Mouse (Mus musculus): ENCODE measurements around the gene Ldb3. TPM values are rescaled to one million over a fixed set of nuclear protein-coding genes. Genes with fewer than 3 reads are reported as not detected.

Ldb3 gene
- polyA plus RNA-seq, 1 experiment from 2014 or later: 1.2 TPM

DNA sequence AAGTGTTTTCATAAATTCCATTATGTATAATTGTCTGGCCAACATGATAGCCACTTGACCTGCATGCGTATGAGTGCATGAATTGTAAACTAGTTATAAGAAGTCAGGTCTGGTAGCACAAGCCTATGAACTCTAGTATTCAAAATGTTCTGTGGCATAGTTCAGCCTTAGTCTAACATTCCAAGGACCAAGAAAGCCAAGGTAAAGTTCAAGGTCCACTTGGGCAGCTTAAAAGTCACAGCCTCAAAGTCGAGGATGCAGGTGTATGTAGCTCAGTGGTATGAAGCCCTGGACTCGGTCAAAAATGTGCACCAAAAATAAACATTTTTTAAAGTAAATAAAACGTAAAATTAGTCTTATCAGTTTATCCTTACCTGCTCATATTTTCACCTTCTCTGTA, 75.9 kb downstream of the Ldb3 start:
- Histone ChIP-seq H3K9ac (ENCODE audit: low read depth, low read length) (no peak overlapping the region), H3K9me3 (ENCODE audit: control insufficient read depth, low read length) (no peaks in the 10 kb centered on the region), H3K27ac (ENCODE audit: low read depth, low read length) (no peak overlapping the region), H3K4me2 (ENCODE audit: low read length) (no peak overlapping the region), H3K27me3 (replicated peaks; ENCODE audit: control insufficient read depth, insufficient read depth, low read length) (no peaks in the 10 kb centered on the region), H3K4me1 (ENCODE audit: control insufficient read depth, insufficient read depth, low read depth, low read length) (peaks cover 4% of the 10 kb centered on the region), H3K36me3 (ENCODE audit: control insufficient read depth, insufficient read depth, low read length) (no peaks in the 10 kb centered on the region), H3K4me3 (ENCODE audit: low read length) (no peak overlapping the region)
- no peak for ATAC-seq
- 90% methylated on average over 4 of the region's 4 CpGs for WGBS

DNA sequence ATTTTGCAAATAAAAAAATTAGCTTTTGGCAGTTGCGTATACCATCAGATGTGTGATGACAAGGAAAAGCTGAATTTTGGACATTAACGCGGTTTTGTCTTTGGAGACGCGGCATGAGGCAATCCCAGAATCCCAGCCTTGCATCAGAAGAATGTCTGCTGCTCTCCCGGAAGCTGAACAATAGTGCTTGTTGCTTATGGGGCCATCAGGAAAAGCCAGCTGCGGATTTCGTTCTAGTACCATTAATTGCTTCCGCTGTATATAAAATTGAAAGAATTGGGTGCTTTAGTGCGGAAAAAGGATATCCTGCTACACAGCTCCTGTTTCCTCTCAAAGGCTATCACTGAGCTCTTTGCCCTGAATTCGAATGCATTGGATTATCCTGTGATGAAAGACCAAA, 76.6 kb downstream of the Ldb3 start:
- no peak overlapping the region for H3K27ac ChIP-seq (ENCODE audit: low read depth, low read length)
- no peak overlapping the region for H3K4me2 ChIP-seq (ENCODE audit: low read length)
- H3K4me1 ChIP-seq (ENCODE audit: control insufficient read depth, insufficient read depth, low read depth, low read length): peaks cover 4% of the 10 kb centered on the region
- no peak overlapping the region for H3K4me3 ChIP-seq (ENCODE audit: low read length)
- no peak for ATAC-seq
- H3K9me3 ChIP-seq (ENCODE audit: control insufficient read depth, low read length): no peaks in the 10 kb centered on the region
- 75% methylated on average over 11 of the region's 11 CpGs for WGBS
- H3K36me3 ChIP-seq (ENCODE audit: control insufficient read depth, insufficient read depth, low read length): no peaks in the 10 kb centered on the region
- H3K27me3 ChIP-seq (replicated peaks; ENCODE audit: control insufficient read depth, insufficient read depth, low read length): no peaks in the 10 kb centered on the region
- H3K9ac ChIP-seq (ENCODE audit: low read depth, low read length): no peak overlapping the region

DNA sequence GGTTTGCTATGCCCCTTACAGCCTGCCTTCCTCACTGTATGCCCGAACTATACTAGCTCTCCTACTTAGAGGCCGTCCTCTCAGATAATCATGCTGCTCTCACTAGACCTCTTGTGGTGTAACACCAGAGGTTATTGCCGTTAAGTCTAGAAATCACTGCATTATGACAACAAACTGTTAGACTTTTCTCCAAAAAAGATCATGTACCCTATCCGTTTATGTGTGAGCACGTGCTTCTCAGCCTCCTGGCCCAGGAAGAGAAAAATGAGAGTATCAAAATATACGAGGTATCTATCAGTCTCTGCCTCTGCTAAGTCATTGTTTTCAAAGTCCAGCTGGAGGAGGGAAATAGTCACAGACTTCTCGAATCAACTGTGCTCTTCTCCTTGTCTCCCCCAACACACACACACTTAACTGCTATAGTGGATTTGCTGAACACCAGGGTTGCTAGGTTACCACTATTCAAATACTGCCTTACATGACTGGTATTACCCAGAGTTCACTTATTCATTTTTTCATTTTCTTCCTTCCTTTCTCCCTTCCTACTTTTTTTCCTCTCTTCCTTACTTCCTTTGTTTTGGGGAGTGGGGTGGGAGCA, 79.5 kb downstream of the Ldb3 start:
- WGBS: 43% methylated on average over 7 of the region's 7 CpGs
- no peaks in the 10 kb centered on the region for H3K36me3 ChIP-seq (ENCODE audit: control insufficient read depth, insufficient read depth, low read length)
- no peak overlapping the region for H3K27ac ChIP-seq (ENCODE audit: low read depth, low read length)
- H3K27me3 ChIP-seq (replicated peaks; ENCODE audit: control insufficient read depth, insufficient read depth, low read length): no peaks in the 10 kb centered on the region
- no peak for ATAC-seq
- no peaks in the 10 kb centered on the region for H3K9me3 ChIP-seq (ENCODE audit: control insufficient read depth, low read length)
- no peak overlapping the region for H3K9ac ChIP-seq (ENCODE audit: low read depth, low read length)
- H3K4me3 ChIP-seq (ENCODE audit: low read length): no peak overlapping the region
- no peak overlapping the region for H3K4me2 ChIP-seq (ENCODE audit: low read length)
- peaks cover 4% of the 10 kb centered on the region for H3K4me1 ChIP-seq (ENCODE audit: control insufficient read depth, insufficient read depth, low read depth, low read length)

DNA sequence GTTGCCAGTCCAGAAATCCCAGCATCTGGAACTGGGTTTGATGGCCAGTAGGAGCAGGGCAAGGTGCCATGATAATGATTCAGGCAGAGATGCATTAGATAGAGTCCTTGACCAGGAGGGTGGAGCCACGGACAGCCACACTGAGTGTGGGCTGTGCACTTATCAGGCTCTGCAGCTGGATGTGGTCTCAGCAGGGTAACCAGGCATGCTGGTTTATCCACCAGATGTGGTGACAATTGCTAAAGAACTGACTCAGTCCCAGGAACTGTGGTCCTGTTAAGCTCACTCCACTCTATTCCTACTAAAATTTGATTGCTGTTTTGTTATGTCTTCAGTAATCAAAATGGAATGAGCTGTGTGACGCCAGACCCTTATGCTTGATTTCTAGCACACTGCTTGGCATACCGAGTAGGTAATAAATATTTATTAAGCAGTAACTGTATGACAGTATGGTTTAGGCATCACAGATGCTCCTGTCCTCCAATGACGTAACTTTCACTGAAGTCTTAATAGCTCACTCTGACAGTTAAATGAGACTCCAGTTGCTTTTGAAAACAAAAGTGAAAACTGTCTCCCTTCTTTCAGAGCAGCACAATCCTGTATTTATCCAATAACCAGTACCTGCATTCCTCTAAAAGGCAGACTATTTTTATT, 80.2 kb downstream of the Ldb3 start:
- Histone ChIP-seq H3K4me2 (ENCODE audit: low read length) (no peak overlapping the region), H3K4me3 (ENCODE audit: low read length) (no peak overlapping the region), H3K36me3 (ENCODE audit: control insufficient read depth, insufficient read depth, low read length) (no peaks in the 10 kb centered on the region), H3K9me3 (ENCODE audit: control insufficient read depth, low read length) (no peaks in the 10 kb centered on the region), H3K27ac (ENCODE audit: low read depth, low read length) (no peak overlapping the region), H3K27me3 (replicated peaks; ENCODE audit: control insufficient read depth, insufficient read depth, low read length) (no peaks in the 10 kb centered on the region), H3K4me1 (ENCODE audit: control insufficient read depth, insufficient read depth, low read depth, low read length) (peaks cover 4% of the 10 kb centered on the region), H3K9ac (ENCODE audit: low read depth, low read length) (no peak overlapping the region)
- 28% methylated on average over 4 of the region's 4 CpGs for WGBS
- ATAC-seq: no peak

DNA sequence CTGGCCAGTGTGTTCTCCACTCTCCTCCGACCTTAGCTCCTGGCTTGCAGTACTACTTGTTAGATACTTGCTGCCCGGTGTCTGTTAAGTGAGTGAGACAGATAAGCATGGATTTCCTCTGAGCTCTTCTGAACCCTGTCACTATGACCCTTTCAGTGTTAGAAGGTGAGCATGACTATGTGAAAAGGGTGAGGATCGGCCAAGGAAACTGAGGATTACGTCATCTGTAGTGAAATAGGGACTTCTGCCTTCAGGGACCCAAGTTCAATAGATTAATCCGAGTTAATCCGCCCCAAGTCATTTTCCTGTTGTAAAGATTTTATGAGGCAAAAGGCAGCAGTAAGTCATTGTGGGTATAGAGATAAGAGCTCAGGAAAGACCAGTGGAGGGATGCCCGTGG, 83.2 kb downstream of the Ldb3 start:
- H3K4me2 ChIP-seq (ENCODE audit: low read length): no peak overlapping the region
- WGBS: 83% methylated on average over 7 of the region's 7 CpGs
- H3K9me3 ChIP-seq (ENCODE audit: control insufficient read depth, low read length): no peaks in the 10 kb centered on the region
- no peak overlapping the region for H3K9ac ChIP-seq (ENCODE audit: low read depth, low read length)
- no peak overlapping the region for H3K27ac ChIP-seq (ENCODE audit: low read depth, low read length)
- H3K36me3 ChIP-seq (ENCODE audit: control insufficient read depth, insufficient read depth, low read length): no peaks in the 10 kb centered on the region
- no peak overlapping the region for H3K4me3 ChIP-seq (ENCODE audit: low read length)
- H3K27me3 ChIP-seq (replicated peaks; ENCODE audit: control insufficient read depth, insufficient read depth, low read length): no peaks in the 10 kb centered on the region
- peaks cover 10% of the 10 kb centered on the region for H3K4me1 ChIP-seq (ENCODE audit: control insufficient read depth, insufficient read depth, low read depth, low read length)
- ATAC-seq: no peak

DNA sequence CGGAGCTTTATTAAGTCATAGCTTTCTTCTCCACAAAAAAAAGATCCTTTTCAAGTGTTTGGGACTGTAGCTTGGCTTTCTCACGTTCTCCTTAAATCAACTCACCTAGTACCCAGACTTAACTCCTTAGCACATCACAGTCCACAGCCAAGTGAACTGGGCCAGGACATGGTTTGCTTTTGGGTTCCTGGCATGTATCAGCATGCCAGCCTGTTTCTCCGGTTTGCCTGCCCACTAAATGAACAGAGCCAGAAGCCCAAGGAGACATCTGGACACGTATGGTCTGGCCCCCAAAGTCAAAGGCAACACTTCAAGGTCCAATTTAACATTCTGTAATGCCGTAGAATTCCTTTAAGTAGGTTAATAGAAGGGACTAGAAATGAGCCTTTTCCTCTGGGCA, 84.1 kb downstream of the Ldb3 start:
- Histone ChIP-seq H3K4me2 (ENCODE audit: low read length) (no peak overlapping the region), H3K9ac (ENCODE audit: low read depth, low read length) (no peak overlapping the region), H3K27ac (ENCODE audit: low read depth, low read length) (no peak overlapping the region), H3K4me1 (ENCODE audit: control insufficient read depth, insufficient read depth, low read depth, low read length) (peaks cover 19% of the 10 kb centered on the region), H3K36me3 (ENCODE audit: control insufficient read depth, insufficient read depth, low read length) (no peaks in the 10 kb centered on the region), H3K4me3 (ENCODE audit: low read length) (no peak overlapping the region), H3K9me3 (ENCODE audit: control insufficient read depth, low read length) (no peaks in the 10 kb centered on the region), H3K27me3 (replicated peaks; ENCODE audit: control insufficient read depth, insufficient read depth, low read length) (no peaks in the 10 kb centered on the region)
- no peak for ATAC-seq
- WGBS: 83% methylated on average over 5 of the region's 5 CpGs

DNA sequence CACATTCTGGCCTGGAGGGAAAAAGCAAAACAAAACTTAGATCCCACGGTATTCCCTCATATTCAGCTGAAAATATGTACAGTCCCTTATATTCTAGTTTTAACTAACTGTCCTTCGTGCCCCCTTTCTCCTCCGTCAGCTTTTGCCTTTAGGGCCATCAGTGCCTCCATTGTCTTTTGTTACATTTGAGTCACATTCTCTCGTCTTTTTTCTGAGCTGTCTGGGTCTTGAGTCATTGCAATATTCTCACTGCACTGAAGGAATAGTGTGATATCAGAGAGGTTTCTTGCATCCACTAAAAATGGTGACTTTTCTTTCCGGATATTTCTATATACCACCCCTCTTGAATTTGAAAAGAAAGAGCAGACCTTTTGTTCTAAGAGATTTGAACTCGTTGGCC, 84.7 kb downstream of the Ldb3 start:
- H3K9ac ChIP-seq (ENCODE audit: low read depth, low read length): no peak overlapping the region

DNA sequence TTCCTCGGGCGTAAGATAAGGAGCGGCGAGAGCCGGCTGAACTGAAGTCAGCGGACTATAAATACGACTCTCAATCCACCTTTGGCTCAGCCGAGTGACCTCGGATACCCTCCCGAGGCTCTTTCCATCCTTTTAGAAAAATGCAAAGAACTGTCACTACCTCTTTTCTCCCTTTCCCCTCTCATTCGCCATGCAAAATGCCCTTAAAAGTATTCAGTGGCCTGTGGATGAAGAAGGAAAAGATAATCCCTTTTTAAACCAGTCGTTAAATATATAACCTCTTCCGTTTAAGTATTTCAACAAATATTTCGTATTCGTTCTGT, 85.2 kb downstream of the Ldb3 start, which contains the start of gene Bmpr1a:
Gene Bmpr1a (minus strand): TSS at position 17 of the 323 bp plus-strand sequence.
- Histone ChIP-seq H3K4me1 (ENCODE audit: control insufficient read depth, insufficient read depth, low read depth, low read length) (peaks cover 19% of the 10 kb centered on the region), H3K9ac (ENCODE audit: low read depth, low read length) (peak within 1 kb of the TSS; percentile 95), H3K27ac (ENCODE audit: low read depth, low read length) (peak within 1 kb of the TSS; percentile 98), H3K9me3 (ENCODE audit: control insufficient read depth, low read length) (no peaks in the 10 kb centered on the region), H3K4me3 (ENCODE audit: low read length) (peak within 1 kb of the TSS; percentile 87), H3K4me2 (ENCODE audit: low read length) (peak within 1 kb of the TSS; percentile 62), H3K27me3 (replicated peaks; ENCODE audit: control insufficient read depth, insufficient read depth, low read length) (no peaks in the 10 kb centered on the region), H3K36me3 (ENCODE audit: control insufficient read depth, insufficient read depth, low read length) (no peaks in the 10 kb centered on the region)
- 10% methylated on average over 15 of the region's 15 CpGs for WGBS
- ATAC-seq: no peak

More for the DNA sequence above, 84.7 kb downstream of the Ldb3 start:
- Histone ChIP-seq H3K4me2 (ENCODE audit: low read length) (peak overlapping the region; percentile 61; the same call in 1 of the 2 replicates), H3K27ac (ENCODE audit: low read depth, low read length) (no peak overlapping the region), H3K27me3 (replicated peaks; ENCODE audit: control insufficient read depth, insufficient read depth, low read length) (no peaks in the 10 kb centered on the region), H3K36me3 (ENCODE audit: control insufficient read depth, insufficient read depth, low read length) (no peaks in the 10 kb centered on the region), H3K9me3 (ENCODE audit: control insufficient read depth, low read length) (no peaks in the 10 kb centered on the region), H3K4me1 (ENCODE audit: control insufficient read depth, insufficient read depth, low read depth, low read length) (peaks cover 19% of the 10 kb centered on the region), H3K4me3 (ENCODE audit: low read length) (no peak overlapping the region)
- ATAC-seq: no peak
- 36% methylated on average over 6 of the region's 6 CpGs for WGBS

DNA sequence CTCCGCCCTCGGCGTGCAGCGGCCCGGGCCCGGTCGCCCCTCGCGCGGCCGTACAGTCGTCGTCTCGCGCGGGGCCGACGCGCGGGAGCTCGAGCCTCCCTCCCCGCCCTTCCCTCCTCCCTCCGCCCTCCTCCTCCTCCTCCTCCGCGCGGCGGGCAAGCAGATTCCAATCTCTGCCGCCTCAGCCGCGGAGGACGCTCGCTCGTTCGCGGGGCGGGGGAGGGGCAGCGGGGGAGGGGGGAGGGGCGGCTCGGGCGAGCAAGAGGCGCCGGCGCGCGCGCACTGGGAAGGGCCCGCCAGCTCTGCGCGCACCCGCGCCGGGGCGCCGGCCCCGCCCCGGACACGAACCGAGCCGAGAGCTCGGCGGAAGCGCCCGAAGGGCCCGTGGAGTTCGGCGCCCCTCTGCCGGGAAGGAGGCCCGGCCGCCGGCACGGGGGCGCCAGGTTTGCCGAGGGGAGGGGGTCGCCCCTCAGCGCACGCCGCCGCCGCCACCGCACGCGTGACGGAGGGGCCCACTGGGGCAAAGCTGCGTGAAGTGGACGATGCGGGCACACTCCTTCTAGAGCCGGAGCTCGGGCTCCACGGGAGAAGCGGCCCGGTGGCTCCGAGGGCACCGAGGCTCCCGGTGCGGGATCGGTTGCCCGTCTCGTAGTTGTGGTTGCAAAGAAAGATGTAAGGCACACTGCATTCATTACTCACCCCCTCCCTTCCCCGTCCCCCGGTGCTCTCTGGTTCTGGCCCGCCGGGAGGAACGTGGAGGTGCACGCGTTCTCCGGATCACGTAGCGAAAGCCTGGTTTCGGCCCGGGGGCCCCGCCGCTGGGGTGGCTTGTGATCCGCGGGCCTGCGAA, 85.8 kb downstream of the Ldb3 start:
- Histone ChIP-seq H3K27ac (ENCODE audit: low read depth, low read length) (peak overlapping the region; percentile 98), H3K4me3 (ENCODE audit: low read length) (peak overlapping the region; percentile 87), H3K36me3 (ENCODE audit: control insufficient read depth, insufficient read depth, low read length) (no peaks in the 10 kb centered on the region), H3K27me3 (replicated peaks; ENCODE audit: control insufficient read depth, insufficient read depth, low read length) (no peaks in the 10 kb centered on the region), H3K4me1 (ENCODE audit: control insufficient read depth, insufficient read depth, low read depth, low read length) (peaks cover 19% of the 10 kb centered on the region), H3K9me3 (ENCODE audit: control insufficient read depth, low read length) (no peaks in the 10 kb centered on the region), H3K9ac (ENCODE audit: low read depth, low read length) (peak overlapping the region; percentile 95), H3K4me2 (ENCODE audit: low read length) (peak overlapping the region; percentile 62)
- ATAC-seq: peak; percentile 94
- WGBS: under 1% methylated on average over 83 of the region's 115 CpGs
